Mouse (Mus musculus) urinary bladder, adult 18-20 months (tissue): ENCODE data around the gene Csrp1.

Experiments
- DNase-seq, 2 experiments: peaks; one replicate each; pipeline ENCODE4 v3.0.0; 2022; ENCODE audit warnings: low spot score in 2 of 2, mixed read lengths in 2 of 2

The Csrp1 gene

GRCm38 (mm10) chr1:135770896-135771572 is 51.2 kb downstream of the Csrp1 start:
- peak; percentile 51 to 84 for DNase-seq

GRCm38 (mm10) chr1:135771573-135771970 is 51.7 kb downstream of the Csrp1 start:
- no peak for DNase-seq

GRCm38 (mm10) chr1:135776596-135776995 is 56.7 kb downstream of the Csrp1 start:
- DNase-seq, result no peak

- no peak for DNase-seq
Measured at GRCm38 (mm10) chr1:135777046-135777445, 57.2 kb downstream of the Csrp1 start.

GRCm38 (mm10) chr1:135778780-135779535 is 59.1 kb downstream of the Csrp1 start, which contains the start of gene Tnni1:
Gene Tnni1, plus strand, starts transcription at chr1:135779434.
- DNase-seq, result no peak

GRCm38 (mm10) chr1:135780649-135781048 is 60.8 kb downstream of the Csrp1 start:
- no peak for DNase-seq

GRCm38 (mm10) chr1:135781220-135781619 is 61.4 kb downstream of the Csrp1 start:
- peak; percentile 62 to 65 for DNase-seq

GRCm38 (mm10) chr1:135782816-135783215 is 63.0 kb downstream of the Csrp1 start:
- no peak for DNase-seq

- DNase-seq, result peak; percentile 43 to 66
Measured at GRCm38 (mm10) chr1:135787799-135788198, 67.9 kb downstream of the Csrp1 start.

- DNase-seq, result peak; percentile 43 to 60
Measured at GRCm38 (mm10) chr1:135788708-135789107, 68.8 kb downstream of the Csrp1 start.

GRCm38 (mm10) chr1:135789815-135790214 is 70.0 kb downstream of the Csrp1 start:
- DNase-seq, result peak in 1 of 2 experiments; percentile 67

GRCm38 (mm10) chr1:135792143-135792939 is 72.5 kb downstream of the Csrp1 start:
- DNase-seq, result no peak

GRCm38 (mm10) chr1:135793370-135794215 is 73.7 kb downstream of the Csrp1 start:
- DNase-seq, result peak; percentile 74 to 78

GRCm38 (mm10) chr1:135794216-135795134 is 74.6 kb downstream of the Csrp1 start:
- peak in 1 of 2 experiments; percentile 55 for DNase-seq

- DNase-seq, result no peak
Measured at GRCm38 (mm10) chr1:135798492-135798891, 78.6 kb downstream of the Csrp1 start.

GRCm38 (mm10) chr1:135799109-135799627 is 79.3 kb downstream of the Csrp1 start:
- DNase-seq, result no peak

- DNase-seq, result no peak
Measured at GRCm38 (mm10) chr1:135800192-135800950, 80.5 kb downstream of the Csrp1 start.
